Mouse (Mus musculus): Measurements from ENCODE around the gene Phf11c.

- TF ChIP-seq CTCF (IDR thresholded peaks at IDR 0.05; ENCODE audit: low read depth) (no peak), EP300 (optimal IDR thresholded peaks at IDR 0.05) (no peak)
Observed at GRCm38 (mm10) chr14:59396999-59397398, 1.8 kb upstream of the Phf11c start.

Measured in stomach, postnatal 0 days (tissue).